Mouse (Mus musculus) ES-E14 (cell line): ENCODE data around the gene Serpinf2. TPM values are rescaled to one million over a fixed set of nuclear protein-coding genes. Genes with fewer than 3 reads are reported as not detected.

ENCODE experiments used
- DNase-seq: peaks from one replicate; pipeline ENCODE4 v3.0.0-alpha.2; 2013; ENCODE audit warnings: low read depth, low spot score
- H3K27ac ChIP-seq: 2 replicates; pipeline ENCODE4 v1.5.1; 2012; ENCODE audit warnings: low read depth, mild to moderate bottlenecking, low read length, moderate library complexity, mixed read lengths; ENCODE audit not compliant: poor library complexity, insufficient read depth, severe bottlenecking
- H3K36me3 ChIP-seq: 2 replicates; pipeline ENCODE4 v1.6.1; 2012; ENCODE audit warnings: mild to moderate bottlenecking, low read length, moderate library complexity, mixed read lengths; ENCODE audit not compliant: control insufficient read depth, poor library complexity, insufficient read depth, severe bottlenecking
- H3K4me1 ChIP-seq, 2 experiments: fragments of 150-350 bp in 1 of 2; sonication (generic) in 1 of 2; 2 replicates each; pipeline ENCODE4 v1.6.1; 2012; ENCODE audit warnings: low read length in 2 of 2, mild to moderate bottlenecking in 1 of 2, mixed read lengths in 1 of 2; ENCODE audit not compliant: control insufficient read depth in 2 of 2, insufficient read depth in 2 of 2, poor library complexity in 1 of 2
- H3K4me3 ChIP-seq, 2 experiments: fragments of 150-350 bp in 1 of 2; sonication (generic) in 1 of 2; 2 replicates each; pipeline ENCODE4 v1.5.1; 2012; ENCODE audit warnings: low read length in 2 of 2, low read depth in 1 of 2, mild to moderate bottlenecking in 1 of 2, mixed read lengths in 1 of 2; ENCODE audit not compliant: insufficient read depth in 1 of 2, poor library complexity in 1 of 2, severe bottlenecking in 1 of 2
- H3K9ac ChIP-seq: 2 replicates; pipeline ENCODE4 v1.6.1; 2012; ENCODE audit warnings: low read depth, mild to moderate bottlenecking, low read length, mixed read lengths; ENCODE audit not compliant: poor library complexity, insufficient read depth, severe bottlenecking
- H3K9me3 ChIP-seq: fragments of 150-350 bp; sonication (generic); 2 replicates; pipeline ENCODE4 v1.6.1; 2012; ENCODE audit warnings: low read depth, mild to moderate bottlenecking, low read length; ENCODE audit not compliant: control insufficient read depth, insufficient read depth
- CHD2 ChIP-seq: IDR thresholded peaks from 2 replicates; pipeline ENCODE4 v1.6.1; 2014; ENCODE audit warnings: mild to moderate bottlenecking, low read depth, low read length, inconsistent platforms
- HCFC1 ChIP-seq: IDR thresholded peaks from 2 replicates; pipeline ENCODE4 v1.6.1; 2012; ENCODE audit warnings: low read length, inconsistent platforms, borderline replicate concordance; ENCODE audit not compliant: insufficient read depth
- MAFK ChIP-seq: IDR thresholded peaks from 2 replicates; pipeline ENCODE4 v1.6.1; 2014; ENCODE audit warnings: mild to moderate bottlenecking, low read depth, low read length, inconsistent platforms; ENCODE audit not compliant: insufficient read depth
- ZC3H11A ChIP-seq: IDR thresholded peaks from 2 replicates; pipeline ENCODE4 v1.6.1; 2012; ENCODE audit warnings: low read depth, mild to moderate bottlenecking, inconsistent platforms, low read length, borderline replicate concordance
- ZNF384 ChIP-seq: IDR thresholded peaks from 2 replicates; pipeline ENCODE4 v1.6.1; 2012; ENCODE audit warnings: low read depth, low read length, inconsistent platforms
- in situ Hi-C, 2 experiments: fragments of 600-800 bp; cut with MboI; formaldehyde crosslinking; loops; one replicate each; pipeline ENCODE4 v1.15.1; 2025; ENCODE audit warnings: low sequenced_read_pairs in 2 of 2, inconsistent platforms in 1 of 2; ENCODE audit not compliant: unreplicated experiment in 2 of 2
- total RNA-seq: library from RNA; depleted of rRNA; stranded (reverse); fragments of 300-350 nt; gene quantifications from 2 replicates; pipeline ENCODE4 v1.2.3, GENCODE M21; 2012

Gene Serpinf2
- total RNA-seq, 1 experiment, result 0.27 TPM

DNA sequence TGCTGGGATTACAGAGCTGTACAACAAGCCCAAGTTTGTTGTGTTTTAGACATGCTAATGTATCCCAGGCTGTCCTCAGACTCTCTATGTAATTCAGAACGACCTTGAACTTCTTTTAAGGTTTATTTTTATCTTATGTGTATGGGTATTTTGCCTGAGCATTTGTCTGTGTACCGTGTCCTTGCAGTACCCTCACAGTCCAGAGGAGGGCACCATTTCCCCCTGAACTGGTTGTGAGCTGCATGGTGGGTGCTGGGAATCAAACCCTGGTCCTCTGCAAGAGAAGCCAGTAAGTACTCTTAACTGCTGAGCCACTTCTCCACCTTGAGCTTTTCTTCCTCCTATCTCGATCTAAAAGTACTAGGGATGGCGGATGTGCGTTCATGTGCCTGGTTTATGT is 5.3 kb downstream of the Serpinf2 start:
- no peaks in the 10 kb centered on the region for H3K36me3 ChIP-seq
- no peaks in the 10 kb centered on the region for H3K4me1 ChIP-seq
- TF ChIP-seq MAFK, result no peak
- TF ChIP-seq HCFC1, result no peak
- no peak for TF ChIP-seq ZC3H11A
- TF ChIP-seq ZNF384, result no peak
- TF ChIP-seq CHD2, result no peak
- no peaks in the 10 kb centered on the region for H3K9me3 ChIP-seq
- DNase-seq, result no peak
- in situ Hi-C loops, result no loop called here
- no peak overlapping the region for H3K4me3 ChIP-seq
- H3K27ac ChIP-seq, result no peak overlapping the region
- no peak overlapping the region for H3K9ac ChIP-seq

- in situ Hi-C loops, result no loop called here
- Histone ChIP-seq H3K9ac (no peak overlapping the region), H3K4me3 (no peak overlapping the region), H3K4me1 (no peaks in the 10 kb centered on the region), H3K27ac (no peak overlapping the region), H3K9me3 (no peaks in the 10 kb centered on the region), H3K36me3 (no peaks in the 10 kb centered on the region)
- no peak for DNase-seq
- no peak for TF ChIP-seq MAFK
- TF ChIP-seq ZC3H11A, result no peak
- no peak for TF ChIP-seq ZNF384
- TF ChIP-seq CHD2, result no peak
- no peak for TF ChIP-seq HCFC1
Measured at GRCm38 (mm10) chr11:75431307-75431706, 8.1 kb downstream of the Serpinf2 start.

- in situ Hi-C loops, result no loop called here
- H3K4me1 ChIP-seq, result no peaks in the 10 kb centered on the region
Measured at GRCm38 (mm10) chr11:75429019-75429705, 10.2 kb downstream of the Serpinf2 start.

DNA sequence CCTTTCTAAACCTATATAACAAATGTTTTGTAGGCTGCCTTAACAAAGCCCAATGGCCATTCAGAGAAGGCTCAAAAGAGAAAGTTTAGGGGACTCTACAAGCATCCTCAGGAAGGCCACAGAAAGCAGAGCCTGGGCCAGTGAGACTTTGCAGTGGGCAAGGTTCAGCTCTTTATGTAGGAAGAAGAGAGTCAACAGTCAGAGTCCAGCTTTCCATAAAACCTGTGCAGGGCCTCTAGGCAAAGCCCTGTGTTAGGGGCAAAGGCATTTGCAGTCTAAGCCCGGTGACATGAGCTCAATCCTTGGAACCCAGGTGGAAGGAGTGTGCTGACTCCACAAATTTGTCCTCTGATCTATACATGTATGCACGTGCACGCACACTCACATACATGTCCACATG is 14.9 kb downstream of the Serpinf2 start:
- in situ Hi-C loops, result no loop called here
- TF ChIP-seq ZC3H11A (no peak), HCFC1 (no peak), MAFK (no peak), ZNF384 (no peak), CHD2 (no peak)

More at GRCm38 (mm10) chr11:75429019-75429705, 10.2 kb downstream of the Serpinf2 start:
- H3K9ac ChIP-seq, result no peak overlapping the region
- no peak for DNase-seq
- H3K36me3 ChIP-seq, result no peaks in the 10 kb centered on the region
- TF ChIP-seq CHD2, result no peak
- no peak for TF ChIP-seq ZNF384
- TF ChIP-seq MAFK, result no peak
- TF ChIP-seq HCFC1, result no peak
- no peak for TF ChIP-seq ZC3H11A
- H3K4me3 ChIP-seq, result no peak overlapping the region
- H3K9me3 ChIP-seq, result no peaks in the 10 kb centered on the region
- no peak overlapping the region for H3K27ac ChIP-seq

DNA sequence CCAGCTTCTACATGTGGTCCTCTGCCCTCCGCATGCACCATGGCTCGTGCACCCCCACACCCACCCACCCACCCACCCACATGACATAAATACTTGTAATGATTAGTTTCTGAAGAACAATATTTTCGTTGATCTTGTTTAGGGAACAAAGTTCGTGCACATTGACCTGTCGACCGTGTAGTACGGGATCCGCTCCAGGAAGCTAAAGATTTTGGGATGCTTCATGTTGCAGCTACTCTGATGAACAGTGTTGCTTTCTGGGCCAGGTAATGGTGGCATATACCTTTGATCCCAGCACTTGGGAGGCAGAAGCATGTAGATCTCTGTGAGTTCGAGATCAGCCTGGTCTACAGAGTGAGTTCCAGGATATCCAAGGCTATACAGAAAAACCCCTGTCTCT is 15.4 kb downstream of the Serpinf2 start:
- Histone ChIP-seq H3K9me3 (no peaks in the 10 kb centered on the region), H3K27ac (no peak overlapping the region), H3K36me3 (no peaks in the 10 kb centered on the region), H3K4me3 (no peak overlapping the region), H3K9ac (no peak overlapping the region), H3K4me1 (peaks cover 0 to 5% of the 10 kb centered on the region in 2 experiments; a peak in 1 of 4 replicates)
- in situ Hi-C loops, result no loop called here
- no peak for TF ChIP-seq CHD2
- TF ChIP-seq MAFK, result no peak
- TF ChIP-seq HCFC1, result no peak
- no peak for TF ChIP-seq ZNF384
- TF ChIP-seq ZC3H11A, result no peak
- no peak for DNase-seq

More for the DNA sequence above, 14.9 kb downstream of the Serpinf2 start:
- DNase-seq, result no peak
- no peaks in the 10 kb centered on the region for H3K9me3 ChIP-seq
- H3K4me1 ChIP-seq, result peaks cover 0 to 5% of the 10 kb centered on the region in 2 experiments; a peak in 1 of 4 replicates
- no peak overlapping the region for H3K4me3 ChIP-seq
- H3K9ac ChIP-seq, result no peak overlapping the region
- H3K36me3 ChIP-seq, result no peaks in the 10 kb centered on the region
- H3K27ac ChIP-seq, result no peak overlapping the region
